Mouse (Mus musculus) kidney, adult 2 months (tissue): ENCODE measurements around the gene Ptgfr. TPM values are rescaled to one million over a fixed set of nuclear protein-coding genes. Genes with fewer than 3 reads are reported as not detected.

Experiments used
- DNase-seq: peaks from one replicate; pipeline ENCODE4 v3.0.0; 2021
- H3K27ac ChIP-seq: fragments of 200-500 bp; 2 replicates; pipeline ENCODE4 v1.5.1; 2012; ENCODE audit warnings: low read depth, low read length, control low read depth, inconsistent platforms; ENCODE audit not compliant: insufficient read depth
- H3K27me3 ChIP-seq: fragments of 200-500 bp; replicated peaks from 2 replicates; pipeline ENCODE4 v1.6.1; 2012; ENCODE audit warnings: mild to moderate bottlenecking, moderate library complexity, low read length, inconsistent platforms; ENCODE audit not compliant: control insufficient read depth, insufficient read depth
- H3K36me3 ChIP-seq: fragments of 200-500 bp; 2 replicates; pipeline ENCODE4 v1.6.1; 2012; ENCODE audit warnings: mild to moderate bottlenecking, moderate library complexity, low read length, inconsistent platforms; ENCODE audit not compliant: control insufficient read depth, insufficient read depth
- H3K4me1 ChIP-seq: fragments of 200-500 bp; 2 replicates; pipeline ENCODE4 v1.6.1; 2011; ENCODE audit warnings: low read length; ENCODE audit not compliant: control insufficient read depth, insufficient read depth
- H3K4me3 ChIP-seq: fragments of 200-500 bp; 2 replicates; pipeline ENCODE4 v1.5.1; 2011; ENCODE audit warnings: mild to moderate bottlenecking, low read depth, low read length, control low read depth; ENCODE audit not compliant: insufficient read depth
- CTCF ChIP-seq: fragments of 200-500 bp; conservative IDR thresholded peaks from 2 replicates; pipeline ENCODE4 v1.5.1; 2011; ENCODE audit warnings: low read depth, mild to moderate bottlenecking, control low read depth, low read length, moderate library complexity, mixed read lengths; ENCODE audit not compliant: insufficient read depth, insufficient read length
- POLR2A ChIP-seq: fragments of 200-500 bp; IDR thresholded peaks from one replicate; pipeline ENCODE4 v1.6.1; 2011; ENCODE audit warnings: low read depth, low read length, control low read depth
- WGBS: fragments of 180-500 bp; shearing (Covaris S2); methylation state at CpG from one replicate; pipeline ENCODE4 v1.1.7; 2018; 5-methylcytosine and 5-hydroxymethylcytosine counted together
- polyA plus RNA-seq: library from polyadenylated mRNA; depleted of rRNA; stranded (reverse); fragments of >200 nt; gene quantifications from 2 replicates; pipeline ENCODE4 v1.2.3, GENCODE M21; 2012

The Ptgfr gene
- polyA plus RNA-seq, 1 experiment, result 9.4 TPM

DNA sequence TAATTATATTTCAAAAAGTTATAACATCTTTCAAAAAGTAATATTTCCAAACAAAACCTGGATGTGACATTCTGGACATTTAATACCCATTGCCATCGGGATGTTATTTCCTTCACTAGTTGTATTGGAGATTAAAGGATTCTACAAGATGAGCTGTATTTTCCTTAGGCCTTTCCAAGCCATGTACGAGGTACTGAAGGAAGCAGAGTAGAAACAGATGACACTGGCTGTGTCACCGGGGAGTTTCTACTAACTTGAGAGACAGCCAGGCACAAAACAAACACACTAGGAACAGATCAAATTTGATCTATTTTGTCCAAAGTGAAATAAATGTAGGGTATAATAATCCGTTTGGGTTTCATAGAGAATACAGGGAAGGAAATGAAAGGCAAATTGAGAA is 17.6 kb downstream of the Ptgfr start:
- Histone ChIP-seq H3K4me3 (no peak overlapping the region), H3K27me3 (no peaks in the 10 kb centered on the region), H3K36me3 (no peaks in the 10 kb centered on the region), H3K27ac (no peak overlapping the region), H3K4me1 (peaks cover 4% of the 10 kb centered on the region; the same call in 1 of the 2 replicates)
- no peak for DNase-seq
- WGBS, result 73% methylated on average over 4 of the region's 4 CpGs
- TF ChIP-seq POLR2A (no peak), CTCF (no peak)

DNA sequence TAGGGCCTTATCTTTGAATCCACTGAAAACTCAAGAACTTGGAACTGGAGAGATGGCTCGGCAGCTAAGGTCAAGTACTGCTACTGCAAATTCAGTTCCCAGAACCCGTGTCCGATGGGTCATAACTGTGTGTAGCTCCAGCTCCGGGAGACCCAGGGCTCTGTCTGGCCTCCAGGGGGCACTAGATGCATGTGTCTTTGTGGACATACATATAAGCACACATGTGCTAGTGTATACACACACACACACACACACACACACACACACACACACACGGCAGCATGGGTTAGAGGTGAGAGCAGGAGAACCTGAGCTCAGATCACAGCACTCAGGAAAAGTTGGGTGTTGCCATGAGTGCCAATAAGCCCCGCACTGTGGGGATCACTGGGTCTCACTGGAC is 19.2 kb downstream of the Ptgfr start:
- peak; percentile 49 for DNase-seq
- Histone ChIP-seq H3K36me3 (no peaks in the 10 kb centered on the region), H3K27me3 (no peaks in the 10 kb centered on the region), H3K4me3 (no peak overlapping the region), H3K4me1 (peaks cover 4% of the 10 kb centered on the region; the same call in 1 of the 2 replicates), H3K27ac (no peak overlapping the region)
- 66% methylated on average over 6 of the region's 6 CpGs for WGBS
- TF ChIP-seq CTCF (peak; percentile 65), POLR2A (no peak)

DNA sequence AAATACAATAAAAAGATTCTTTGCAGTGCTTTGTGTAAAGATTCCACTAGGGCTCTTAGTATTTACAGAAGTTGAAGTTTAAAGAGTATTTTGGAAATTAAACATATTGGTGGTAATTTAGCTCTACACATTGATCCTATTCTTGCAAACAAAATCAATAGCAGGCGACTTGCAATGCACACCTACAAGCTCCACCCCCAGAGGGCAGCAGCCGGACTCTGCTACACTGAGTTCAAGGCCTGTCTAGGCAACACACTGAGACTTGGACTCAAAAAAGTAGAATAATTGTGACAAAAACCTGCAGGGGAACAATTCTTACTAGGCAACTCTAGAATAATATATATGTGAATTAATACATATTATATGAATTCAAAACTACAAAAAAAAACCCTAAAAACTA is 28.8 kb downstream of the Ptgfr start:
- Histone ChIP-seq H3K27ac (no peak overlapping the region), H3K27me3 (no peaks in the 10 kb centered on the region), H3K4me3 (no peak overlapping the region), H3K36me3 (no peaks in the 10 kb centered on the region), H3K4me1 (no peaks in the 10 kb centered on the region)
- no peak for TF ChIP-seq POLR2A
- TF ChIP-seq CTCF, result peak; percentile 25; the same call in 1 of the 2 replicates
- no peak for DNase-seq
- WGBS, result 77% methylated on average over 2 of the region's 2 CpGs

DNA sequence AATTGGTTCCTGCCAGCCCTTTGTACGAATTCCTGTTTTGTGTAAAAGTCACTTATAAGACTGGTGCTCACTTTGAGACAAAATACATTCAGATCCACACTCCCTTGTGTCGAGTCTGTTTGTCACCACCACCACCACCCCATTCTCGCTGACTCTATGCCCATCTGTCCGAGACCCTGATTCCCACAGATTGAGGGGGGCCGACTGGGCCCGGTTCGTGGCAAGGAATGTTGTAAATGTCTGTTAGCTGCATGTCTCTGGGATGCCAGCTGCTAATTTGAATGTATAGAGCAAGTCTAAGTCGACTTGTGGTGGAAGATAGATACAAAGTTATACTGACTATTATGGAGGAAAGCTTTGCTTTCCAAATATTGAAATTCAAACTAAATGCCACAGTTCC is 48.8 kb downstream of the Ptgfr start:
- Histone ChIP-seq H3K27ac (no peak overlapping the region), H3K4me1 (no peaks in the 10 kb centered on the region), H3K36me3 (no peaks in the 10 kb centered on the region), H3K4me3 (no peak overlapping the region), H3K27me3 (no peaks in the 10 kb centered on the region)
- TF ChIP-seq CTCF (no peak), POLR2A (no peak)
- WGBS, result 84% methylated on average over 8 of the region's 8 CpGs
- DNase-seq, result no peak

DNA sequence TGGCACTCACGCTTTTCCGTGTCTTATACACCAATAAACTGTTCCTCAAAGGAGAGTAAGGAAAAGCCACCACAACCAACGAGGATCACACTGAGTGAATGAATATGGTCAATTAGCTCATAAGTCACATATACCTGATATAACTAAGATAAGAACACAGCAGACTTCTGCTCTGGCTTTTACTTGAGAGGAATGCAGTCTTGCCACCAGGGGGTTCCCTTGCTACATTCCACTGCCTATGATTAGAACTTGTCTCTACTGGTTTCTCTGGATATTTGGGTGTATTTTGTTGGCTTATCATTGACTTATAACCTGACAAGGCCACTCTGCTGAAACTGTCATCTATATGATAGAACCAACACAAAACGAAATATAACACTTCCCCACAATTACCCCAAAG is 62.3 kb downstream of the Ptgfr start:
- WGBS, result 72% methylated on average over 4 of the region's 4 CpGs
- TF ChIP-seq POLR2A (no peak), CTCF (peak; percentile 30)
- Histone ChIP-seq H3K4me3 (no peak overlapping the region), H3K4me1 (no peaks in the 10 kb centered on the region), H3K27ac (no peak overlapping the region), H3K27me3 (no peaks in the 10 kb centered on the region), H3K36me3 (no peaks in the 10 kb centered on the region)
- DNase-seq, result peak; percentile 36

DNA sequence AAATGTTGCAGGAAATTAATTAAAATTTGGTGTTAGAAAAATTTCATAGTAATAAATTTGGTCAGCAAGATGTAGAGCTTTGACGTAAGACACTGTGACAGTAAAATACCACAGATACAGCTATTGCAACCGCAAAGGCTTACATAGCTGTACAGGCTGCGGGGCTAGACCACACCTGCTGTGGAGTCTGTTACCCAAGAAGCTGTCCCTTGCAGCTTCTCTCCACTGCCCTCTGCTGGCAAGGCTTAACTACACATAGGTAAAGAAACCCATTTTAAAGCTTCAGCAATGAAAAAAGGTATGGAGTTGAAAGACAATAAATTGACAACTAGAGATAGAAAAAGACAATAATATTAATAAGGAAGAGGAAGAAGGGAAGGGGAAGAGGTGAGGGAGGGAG is 66.4 kb downstream of the Ptgfr start:
- Histone ChIP-seq H3K4me1 (no peaks in the 10 kb centered on the region), H3K27ac (no peak overlapping the region), H3K36me3 (no peaks in the 10 kb centered on the region), H3K27me3 (no peaks in the 10 kb centered on the region), H3K4me3 (no peak overlapping the region)
- DNase-seq, result peak; percentile 74
- WGBS, result 50% methylated on average over 3 of the region's 3 CpGs
- TF ChIP-seq POLR2A, result no peak
- TF ChIP-seq CTCF, result peak; percentile 83

DNA sequence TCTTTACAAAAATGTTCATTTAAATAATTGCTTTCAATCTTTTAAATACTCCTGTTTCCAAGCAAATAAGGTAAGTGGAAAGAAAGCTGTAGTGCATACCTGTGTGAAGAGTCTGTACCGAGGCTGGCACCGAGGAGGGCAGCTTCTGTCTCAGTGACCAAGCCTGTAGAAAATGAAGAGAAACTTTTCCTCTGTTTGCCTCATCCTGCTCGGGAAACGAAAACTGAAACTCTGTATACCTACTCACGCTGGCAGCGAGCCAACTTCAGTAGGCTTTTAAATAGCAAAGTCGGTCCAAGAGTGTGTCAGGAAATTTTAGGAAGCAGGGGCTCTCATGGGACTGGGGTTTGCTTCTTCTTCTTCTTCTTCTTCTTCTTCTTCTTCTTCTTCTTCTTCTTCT is 87.7 kb downstream of the Ptgfr start, which contains the start of gene Ifi44:
Gene Ifi44 (minus strand): TSS at position 224 of the 400 bp plus-strand sequence.
- Histone ChIP-seq H3K4me3 (peak within 1 kb of the TSS; percentile 30), H3K4me1 (no peaks in the 10 kb centered on the region), H3K27me3 (no peaks in the 10 kb centered on the region), H3K27ac (peak within 1 kb of the TSS; percentile 68), H3K36me3 (no peaks in the 10 kb centered on the region)
- TF ChIP-seq POLR2A (no peak), CTCF (no peak)
- peak; percentile 65 for DNase-seq
- WGBS, result 19% methylated on average over 7 of the region's 7 CpGs
